In genomic region chr2:157458472-157458871, GRCm38 (mm10) we compare ENCODE assay signal across 8 mouse cellular contexts. TPM values are rescaled to one million over a fixed set of nuclear protein-coding genes. Genes with fewer than 3 reads are reported as not detected.
DNase-seq lines count a peak whose midpoint lies in the region; ATAC-seq lines count a peak whose summit lies in the region.

No protein-coding gene starts in this region.

- H3K4me1 ChIP-seq in liver, embryonic 13.5 days (replicated peaks), result peaks cover 35% of the 10 kb centered on the region

- no peak overlapping the region for H3K27ac ChIP-seq in liver, embryonic 13.5 days

- peak overlapping the region; percentile 43 for H3K4me2 ChIP-seq in liver, embryonic 13.5 days

- 5% methylated on average over 14 of the region's 14 CpGs for WGBS in liver, embryonic 13.5 days (ENCODE audit: insufficient replicate concordance)

- H3K27me3 ChIP-seq in liver, embryonic 13.5 days, result peaks cover 26% of the 10 kb centered on the region

- no peaks in the 10 kb centered on the region for H3K36me3 ChIP-seq in liver, embryonic 13.5 days

- no peak overlapping the region for H3K9ac ChIP-seq in liver, embryonic 13.5 days

- H3K9me3 ChIP-seq in liver, embryonic 13.5 days (replicated peaks), result no peaks in the 10 kb centered on the region

- DNase-seq in 3T3-L1 (ENCODE audit: low read depth, low spot score), result peak; percentile 50
- DNase-seq in adrenal gland, adult 2 months, result peak; percentile 67
- DNase-seq in embryo, embryonic 9.5 days (ENCODE audit: extremely low spot score), result peak; percentile 89
- DNase-seq in heart, adult 8-10 months (ENCODE audit: low spot score), result peak; percentile 65
- peak; percentile 89 for DNase-seq in kidney, postnatal 10 days
- DNase-seq in liver, embryonic 13.5 days, result peak; percentile 58
- peak; percentile 91 for DNase-seq in neural tube, embryonic 10.5 days (ENCODE audit: extremely low spot score, low spot score)
- peak; percentile 62 for DNase-seq in testis, postnatal 14 days (ENCODE audit: low spot score)

- ATAC-seq in liver, embryonic 13.5 days (ENCODE audit: low read depth), result 0 out of 2 replicates have a peak, but pooled peaks have one; percentile 3

- H3K4me3 ChIP-seq in liver, embryonic 13.5 days (replicated peaks), result no peak overlapping the region

RNA-seq across cellular contexts. Expression of gene Src, which starts 40.2 kb away (rescaled TPM):
- total RNA-seq in adrenal gland, adult 2 months (2021), result 10 to 100 TPM; 12.6 to 22.7 TPM
- polyA plus RNA-seq in adrenal gland, adult 2 months (2012; rRNA removed), result 28.4 and 29.4 TPM in 2 replicates
- total RNA-seq in heart, adult 8-10 months (2022), result 1 to 10 TPM; 3.2 to 4.9 (median 3.7) TPM
- 2.0 TPM in 2 replicates for polyA plus RNA-seq in liver, embryonic 13.5 days (2015; fragmentation: Nextera tagmentation; extraction: Ambion mirVana)
